Mouse (Mus musculus) embryonic facial prominence, embryonic 15.5 days (tissue): Measurements from ENCODE around the gene Tbc1d16. TPM values are rescaled to one million over a fixed set of nuclear protein-coding genes. Genes with fewer than 3 reads are reported as not detected.

Experiments used
- ATAC-seq: fragments of 200-750 bp; cut with Nextera tagmentation; 2 replicates; pipeline ENCODE4 v1.8.0; 2017; ENCODE audit warnings: low read depth, moderate TSS enrichment; ENCODE audit not compliant: insufficient number of reproducible peaks, low FRiP score, low TSS enrichment
- H3K27ac ChIP-seq: fragments of 300-500 bp; sonication (generic); replicated peaks from 2 replicates; pipeline ENCODE4 v1.5.1; 2015; ENCODE audit warnings: mild to moderate bottlenecking, inconsistent platforms
- H3K27me3 ChIP-seq: fragments of 300-500 bp; sonication (generic); 2 replicates; pipeline ENCODE4 v1.6.1; 2015; ENCODE audit warnings: inconsistent platforms
- H3K36me3 ChIP-seq: fragments of 300-500 bp; sonication (generic); 2 replicates; pipeline ENCODE4 v1.6.1; 2015; ENCODE audit warnings: mild to moderate bottlenecking, inconsistent platforms
- H3K4me1 ChIP-seq: fragments of 300-500 bp; sonication (generic); 2 replicates; pipeline ENCODE4 v1.6.1; 2015; ENCODE audit warnings: inconsistent platforms
- H3K4me2 ChIP-seq: fragments of 300-500 bp; sonication (generic); replicated peaks from 2 replicates; pipeline ENCODE4 v1.6.1; 2015; ENCODE audit warnings: mild to moderate bottlenecking, inconsistent platforms
- H3K4me3 ChIP-seq: fragments of 300-500 bp; sonication (generic); replicated peaks from 2 replicates; pipeline ENCODE4 v1.5.1; 2015; ENCODE audit warnings: mild to moderate bottlenecking, inconsistent platforms
- H3K9ac ChIP-seq: fragments of 300-500 bp; sonication (generic); 2 replicates; pipeline ENCODE4 v1.6.1; 2015; ENCODE audit warnings: inconsistent platforms
- H3K9me3 ChIP-seq: fragments of 300-500 bp; sonication (generic); replicated peaks from 2 replicates; pipeline ENCODE4 v1.6.1; 2016; ENCODE audit warnings: inconsistent platforms
- WGBS: fragments of 180-500 bp; shearing (Covaris S2); methylation state at CpG from one replicate; pipeline ENCODE4 v1.1.7; 2015; 5-methylcytosine and 5-hydroxymethylcytosine counted together
- polyA plus RNA-seq: library from polyadenylated mRNA; unstranded; fragments of >200 nt; fragmentation: Nextera tagmentation; extraction: Ambion mirVana; gene quantifications from 2 replicates; pipeline ENCODE4 v1.2.1, GENCODE M21; 2015

Tbc1d16 gene
- polyA plus RNA-seq, 1 experiment from 2014 or later, result 15.3 TPM

GRCm38 (mm10) chr11:119152321-119152831 lies 75.9 kb downstream of the Tbc1d16 start:
- Histone ChIP-seq H3K9ac (no peak overlapping the region), H3K4me1 (peaks cover 11% of the 10 kb centered on the region), H3K9me3 (no peaks in the 10 kb centered on the region), H3K27me3 (peaks cover 6% of the 10 kb centered on the region; the same call in 1 of the 2 replicates), H3K4me3 (no peak overlapping the region), H3K36me3 (peaks cover 40% of the 10 kb centered on the region), H3K4me2 (no peak overlapping the region), H3K27ac (no peak overlapping the region)
- WGBS, result 60% methylated on average over 14 of the region's 14 CpGs
- ATAC-seq, result no peak

GRCm38 (mm10) chr11:119151073-119151607 lies 77.2 kb downstream of the Tbc1d16 start:
- H3K27ac ChIP-seq, result 0 out of 2 replicates have a peak overlapping the region, but pooled peaks have one; percentile 34
- no peak for ATAC-seq
- H3K9me3 ChIP-seq, result no peaks in the 10 kb centered on the region
- H3K27me3 ChIP-seq, result peaks cover 3% of the 10 kb centered on the region; the same call in 1 of the 2 replicates
- peaks cover 42% of the 10 kb centered on the region for H3K36me3 ChIP-seq
- H3K4me1 ChIP-seq, result 0 out of 2 replicates have a peak, but pooled peaks cover 5% of the 10 kb centered on the region
- 79% methylated on average over 10 of the region's 10 CpGs for WGBS
- H3K4me2 ChIP-seq, result no peak overlapping the region
- H3K9ac ChIP-seq, result no peak overlapping the region
- no peak overlapping the region for H3K4me3 ChIP-seq

- Histone ChIP-seq H3K9me3 (no peaks in the 10 kb centered on the region), H3K36me3 (peaks cover 37% of the 10 kb centered on the region), H3K27me3 (peaks cover under 1% of the 10 kb centered on the region; the same call in 1 of the 2 replicates), H3K4me2 (no peak overlapping the region), H3K9ac (no peak overlapping the region), H3K4me3 (no peak overlapping the region), H3K27ac (no peak overlapping the region), H3K4me1 (0 out of 2 replicates have a peak, but pooled peaks cover 6% of the 10 kb centered on the region)
- ATAC-seq, result no peak
- WGBS, result 55% methylated on average over 10 of the region's 10 CpGs
Measured at GRCm38 (mm10) chr11:119150442-119150841, 77.9 kb downstream of the Tbc1d16 start.

GRCm38 (mm10) chr11:119148829-119149228 lies 79.5 kb downstream of the Tbc1d16 start:
- no peaks in the 10 kb centered on the region for H3K27me3 ChIP-seq
- WGBS, result 82% methylated on average over 12 of the region's 13 CpGs
- no peak overlapping the region for H3K4me2 ChIP-seq
- no peak overlapping the region for H3K9ac ChIP-seq
- no peak overlapping the region for H3K27ac ChIP-seq
- peaks cover 21% of the 10 kb centered on the region for H3K36me3 ChIP-seq
- peaks cover 13% of the 10 kb centered on the region; the same call in 1 of the 2 replicates for H3K4me1 ChIP-seq
- no peak for ATAC-seq
- H3K4me3 ChIP-seq, result no peak overlapping the region
- H3K9me3 ChIP-seq, result no peaks in the 10 kb centered on the region

- Histone ChIP-seq H3K9ac (no peak overlapping the region), H3K4me3 (no peak overlapping the region), H3K27me3 (no peaks in the 10 kb centered on the region), H3K4me1 (peaks cover 13% of the 10 kb centered on the region; the same call in 1 of the 2 replicates), H3K27ac (no peak overlapping the region), H3K36me3 (peaks cover 9% of the 10 kb centered on the region; the same call in 1 of the 2 replicates), H3K4me2 (no peak overlapping the region), H3K9me3 (no peaks in the 10 kb centered on the region)
- 86% methylated on average over 8 of the region's 8 CpGs for WGBS
- no peak for ATAC-seq
Measured at GRCm38 (mm10) chr11:119147153-119147552, 81.1 kb downstream of the Tbc1d16 start.

- WGBS, result 41% methylated on average over 12 of the region's 12 CpGs
- Histone ChIP-seq H3K27me3 (no peaks in the 10 kb centered on the region), H3K9me3 (no peaks in the 10 kb centered on the region), H3K9ac (no peak overlapping the region), H3K27ac (no peak overlapping the region), H3K36me3 (peaks cover 9% of the 10 kb centered on the region; the same call in 1 of the 2 replicates), H3K4me1 (peaks cover 13% of the 10 kb centered on the region; the same call in 1 of the 2 replicates), H3K4me3 (no peak overlapping the region), H3K4me2 (no peak overlapping the region)
- ATAC-seq, result no peak
Measured at GRCm38 (mm10) chr11:119146140-119146539, 82.2 kb downstream of the Tbc1d16 start.

GRCm38 (mm10) chr11:119144801-119145475 lies 83.4 kb downstream of the Tbc1d16 start:
- H3K27ac ChIP-seq, result no peak overlapping the region

GRCm38 (mm10) chr11:119143376-119144002 lies 84.8 kb downstream of the Tbc1d16 start:
- Histone ChIP-seq H3K4me2 (no peak overlapping the region), H3K9me3 (no peaks in the 10 kb centered on the region), H3K27me3 (no peaks in the 10 kb centered on the region), H3K27ac (no peak overlapping the region), H3K4me3 (no peak overlapping the region), H3K9ac (no peak overlapping the region), H3K4me1 (peaks cover 13% of the 10 kb centered on the region; the same call in 1 of the 2 replicates), H3K36me3 (peaks cover 4% of the 10 kb centered on the region; the same call in 1 of the 2 replicates)
- WGBS, result 86% methylated on average over 16 of the region's 16 CpGs
- no peak for ATAC-seq

More at GRCm38 (mm10) chr11:119144801-119145475, 83.4 kb downstream of the Tbc1d16 start:
- Histone ChIP-seq H3K36me3 (peaks cover 5% of the 10 kb centered on the region; the same call in 1 of the 2 replicates), H3K9me3 (no peaks in the 10 kb centered on the region), H3K27me3 (no peaks in the 10 kb centered on the region), H3K4me2 (no peak overlapping the region), H3K4me1 (peaks cover 13% of the 10 kb centered on the region; the same call in 1 of the 2 replicates), H3K9ac (no peak overlapping the region), H3K4me3 (no peak overlapping the region)
- no peak for ATAC-seq
- WGBS, result 38% methylated on average over 16 of the region's 16 CpGs

- no peak overlapping the region for H3K27ac ChIP-seq
- H3K27me3 ChIP-seq, result no peaks in the 10 kb centered on the region
- WGBS, result 81% methylated on average over 8 of the region's 8 CpGs
- no peak for ATAC-seq
- no peaks in the 10 kb centered on the region for H3K9me3 ChIP-seq
- no peak overlapping the region for H3K9ac ChIP-seq
- H3K36me3 ChIP-seq, result peaks cover 4% of the 10 kb centered on the region; the same call in 1 of the 2 replicates
- H3K4me3 ChIP-seq, result no peak overlapping the region
- peaks cover 13% of the 10 kb centered on the region; the same call in 1 of the 2 replicates for H3K4me1 ChIP-seq
- H3K4me2 ChIP-seq, result no peak overlapping the region
Measured at GRCm38 (mm10) chr11:119142615-119143014, 85.7 kb downstream of the Tbc1d16 start.

GRCm38 (mm10) chr11:119139026-119139425 lies 89.3 kb downstream of the Tbc1d16 start:
- no peaks in the 10 kb centered on the region; the same call in 1 of the 2 replicates for H3K4me1 ChIP-seq
- peaks cover 10% of the 10 kb centered on the region for H3K27me3 ChIP-seq
- no peaks in the 10 kb centered on the region for H3K9me3 ChIP-seq
- H3K36me3 ChIP-seq, result no peaks in the 10 kb centered on the region
- no peak overlapping the region for H3K4me3 ChIP-seq
- WGBS, result 88% methylated on average over 6 of the region's 6 CpGs
- no peak overlapping the region for H3K4me2 ChIP-seq
- H3K9ac ChIP-seq, result no peak overlapping the region
- no peak for ATAC-seq
- H3K27ac ChIP-seq, result no peak overlapping the region

GRCm38 (mm10) chr11:119138205-119138604 lies 90.1 kb downstream of the Tbc1d16 start:
- no peak for ATAC-seq
- Histone ChIP-seq H3K4me3 (no peak overlapping the region), H3K27ac (no peak overlapping the region), H3K9me3 (no peaks in the 10 kb centered on the region), H3K27me3 (peaks cover 16% of the 10 kb centered on the region), H3K36me3 (no peaks in the 10 kb centered on the region), H3K9ac (no peak overlapping the region), H3K4me1 (no peaks in the 10 kb centered on the region; the same call in 1 of the 2 replicates), H3K4me2 (no peak overlapping the region)
- 72% methylated on average over 9 of the region's 9 CpGs for WGBS
